Mouse (Mus musculus): ENCODE measurements around the gene Dhx58. TPM values are rescaled to one million over a fixed set of nuclear protein-coding genes. Genes with fewer than 3 reads are reported as not detected.

Gene Dhx58
- polyA plus RNA-seq, 1 experiment from 2014 or later, result 2.7 TPM

GRCm38 (mm10) chr11:100710528-100710927, 6.5 kb upstream of the Dhx58 start:
- no peak for ATAC-seq (ENCODE audit: low FRiP score)
- WGBS, result 95% methylated on average over 15 of the region's 15 CpGs
- H3K36me3 ChIP-seq, result peaks cover 52% of the 10 kb centered on the region

DNA sequence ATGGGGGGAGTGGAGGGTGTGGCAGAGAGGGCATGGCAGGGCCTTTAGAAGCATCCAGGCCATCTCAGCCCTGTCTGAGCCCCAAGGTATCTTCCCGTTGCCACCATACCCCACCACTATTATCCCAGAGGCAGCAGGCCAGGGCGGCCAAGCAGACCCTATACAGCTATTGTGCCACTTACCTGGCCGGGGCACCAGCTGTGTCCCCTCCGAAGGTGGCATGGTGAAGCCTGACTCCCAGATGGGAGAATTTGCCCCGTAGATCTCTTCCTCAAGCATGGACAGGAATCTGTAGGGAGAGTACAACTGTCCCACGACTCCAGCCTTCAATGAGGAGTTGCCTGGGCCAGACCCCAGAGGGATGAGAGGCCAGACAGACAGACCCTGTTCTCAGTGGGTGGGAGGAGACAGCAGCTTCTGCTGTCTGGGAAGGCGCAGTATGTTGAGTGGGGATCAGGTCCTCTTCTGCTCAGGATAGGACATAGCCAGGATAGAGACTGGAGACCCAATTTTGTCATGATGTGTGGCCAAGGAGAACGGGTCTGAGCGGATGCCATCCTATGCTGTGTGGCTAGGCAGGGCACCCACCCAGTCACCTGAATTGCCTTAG, 5.2 kb upstream of the Dhx58 start:
- no peak for ATAC-seq (ENCODE audit: low FRiP score)
- WGBS, result 92% methylated on average over 9 of the region's 9 CpGs
- H3K9ac ChIP-seq, result no peak overlapping the region

More at GRCm38 (mm10) chr11:100710528-100710927, 6.5 kb upstream of the Dhx58 start:
- peaks cover 30% of the 10 kb centered on the region for H3K4me1 ChIP-seq
- H3K4me2 ChIP-seq (replicated peaks), result no peak overlapping the region
- no peak overlapping the region for H3K4me3 ChIP-seq
- peaks cover 5% of the 10 kb centered on the region; the same call in 1 of the 2 replicates for H3K27me3 ChIP-seq
- H3K27ac ChIP-seq, result no peak overlapping the region
- H3K9me3 ChIP-seq (replicated peaks), result no peaks in the 10 kb centered on the region
- no peak overlapping the region for H3K9ac ChIP-seq

DNA sequence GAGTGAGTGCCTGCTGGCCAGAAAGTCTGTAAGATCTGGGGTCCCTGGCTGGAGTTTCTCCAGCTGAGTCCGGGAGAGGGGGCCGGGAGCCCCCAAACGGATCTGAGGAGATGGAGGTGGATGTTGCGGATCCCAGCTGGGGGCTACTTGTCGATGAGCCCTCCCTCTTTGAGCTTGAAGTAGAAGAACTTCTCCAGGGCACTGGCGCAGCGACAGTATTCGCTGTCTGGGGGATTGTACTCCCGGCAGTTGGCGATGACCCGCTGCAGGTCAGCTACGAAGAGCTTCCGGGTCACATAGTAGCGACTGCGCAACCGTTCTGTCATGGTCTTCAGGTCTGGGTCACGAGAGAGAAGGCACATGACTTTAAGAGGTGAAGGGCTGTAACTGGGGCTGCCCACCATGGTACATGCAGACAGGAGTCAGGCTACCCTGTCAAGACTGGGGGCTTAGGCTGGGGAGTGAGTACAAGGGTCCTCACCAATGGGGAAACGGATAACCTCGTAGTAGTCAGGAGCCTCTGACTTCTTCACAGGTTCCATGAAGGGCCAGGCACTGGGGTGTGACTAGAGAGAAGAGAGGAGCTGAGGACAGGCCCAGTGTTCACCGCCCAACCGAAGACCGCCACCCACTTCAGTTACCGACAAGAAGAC, 1.1 kb upstream of the Dhx58 start:
- peaks cover 6% of the 10 kb centered on the region; the same call in 1 of the 2 replicates for H3K27me3 ChIP-seq
- peaks cover 59% of the 10 kb centered on the region for H3K36me3 ChIP-seq
- no peak overlapping the region for H3K4me2 ChIP-seq (replicated peaks)
- ATAC-seq (ENCODE audit: low FRiP score), result no peak
- H3K27ac ChIP-seq, result no peak overlapping the region
- peaks cover 8% of the 10 kb centered on the region; the same call in 1 of the 2 replicates for H3K4me1 ChIP-seq
- no peak overlapping the region for H3K4me3 ChIP-seq
- no peaks in the 10 kb centered on the region for H3K9me3 ChIP-seq (replicated peaks)
- WGBS, result 92% methylated on average over 23 of the region's 23 CpGs
- H3K9ac ChIP-seq, result no peak overlapping the region

More for the DNA sequence above, 5.2 kb upstream of the Dhx58 start:
- H3K27ac ChIP-seq, result no peak overlapping the region
- H3K4me3 ChIP-seq, result no peak overlapping the region
- peaks cover 62% of the 10 kb centered on the region for H3K36me3 ChIP-seq
- no peak overlapping the region for H3K4me2 ChIP-seq (replicated peaks)
- no peaks in the 10 kb centered on the region for H3K9me3 ChIP-seq (replicated peaks)
- H3K4me1 ChIP-seq, result peaks cover 25% of the 10 kb centered on the region
- peaks cover 5% of the 10 kb centered on the region; the same call in 1 of the 2 replicates for H3K27me3 ChIP-seq

DNA sequence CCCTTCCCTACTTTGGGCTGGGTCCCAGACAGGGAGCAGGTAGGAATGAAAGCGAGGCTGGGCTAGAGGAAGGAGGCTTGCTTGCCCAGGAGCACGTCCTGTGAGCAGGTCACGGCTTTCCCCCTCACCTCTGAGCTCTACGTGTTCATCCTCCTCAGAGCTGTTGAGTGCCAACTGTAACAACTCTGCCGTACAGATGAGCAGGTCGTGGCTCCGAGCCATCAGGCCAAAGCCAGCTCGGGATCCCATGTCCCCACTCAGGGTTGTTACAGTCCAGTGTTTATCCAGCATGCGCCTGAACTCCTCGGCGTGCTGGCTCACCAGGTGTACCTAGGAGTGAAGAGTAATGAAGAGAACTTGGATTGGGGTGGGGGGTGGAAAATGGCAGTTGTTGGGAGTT, 705 bp downstream of the Dhx58 start:
- H3K4me2 ChIP-seq (replicated peaks), result no peak overlapping the region
- no peak for ATAC-seq (ENCODE audit: low FRiP score)
- 68% methylated on average over 11 of the region's 11 CpGs for WGBS
- peaks cover 8% of the 10 kb centered on the region; the same call in 1 of the 2 replicates for H3K4me1 ChIP-seq
- peaks cover 40% of the 10 kb centered on the region for H3K36me3 ChIP-seq
- no peaks in the 10 kb centered on the region for H3K9me3 ChIP-seq (replicated peaks)
- no peak overlapping the region for H3K4me3 ChIP-seq
- H3K9ac ChIP-seq, result no peak overlapping the region
- H3K27ac ChIP-seq, result no peak overlapping the region
- peaks cover 6% of the 10 kb centered on the region; the same call in 1 of the 2 replicates for H3K27me3 ChIP-seq

DNA sequence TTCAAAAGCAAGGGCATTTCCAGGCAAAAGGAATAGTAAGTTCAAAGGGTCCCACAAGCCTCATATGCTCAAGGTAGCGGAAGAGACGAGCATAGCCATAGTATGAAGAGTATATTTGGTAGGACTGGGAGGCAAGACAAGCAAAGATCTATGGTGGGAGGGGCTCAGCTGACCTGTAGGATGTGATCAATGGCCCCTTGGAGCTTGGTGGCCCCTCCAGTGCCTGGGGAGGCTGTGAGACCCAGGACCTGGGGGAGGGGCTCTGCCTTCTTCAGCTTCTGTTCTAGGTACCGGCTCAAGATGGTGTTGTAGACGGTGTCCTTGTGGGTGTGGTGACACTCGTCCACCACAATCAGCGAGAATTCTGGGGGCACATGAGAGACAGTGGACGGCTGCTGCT, 1.2 kb downstream of the Dhx58 start:
- Histone ChIP-seq H3K4me1 (peaks cover 8% of the 10 kb centered on the region; the same call in 1 of the 2 replicates), H3K27ac (no peak overlapping the region), H3K4me2 (replicated peaks) (peak overlapping the region; percentile 25; the same call in 1 of the 2 replicates), H3K9ac (no peak overlapping the region), H3K4me3 (no peak overlapping the region), H3K27me3 (peaks cover 6% of the 10 kb centered on the region; the same call in 1 of the 2 replicates), H3K9me3 (replicated peaks) (no peaks in the 10 kb centered on the region), H3K36me3 (peaks cover 36% of the 10 kb centered on the region)
- 43% methylated on average over 7 of the region's 7 CpGs for WGBS
- ATAC-seq (ENCODE audit: low FRiP score), result no peak

- no peak overlapping the region for H3K27ac ChIP-seq
- peaks cover 6% of the 10 kb centered on the region; the same call in 1 of the 2 replicates for H3K27me3 ChIP-seq
- H3K4me1 ChIP-seq, result peaks cover 8% of the 10 kb centered on the region; the same call in 1 of the 2 replicates
- no peak overlapping the region for H3K4me3 ChIP-seq
- H3K4me2 ChIP-seq (replicated peaks), result peak overlapping the region; percentile 25; the same call in 1 of the 2 replicates
- H3K9ac ChIP-seq, result no peak overlapping the region
- peak; percentile 54; the same call in 1 of the 2 replicates for ATAC-seq (ENCODE audit: low FRiP score)
- no peaks in the 10 kb centered on the region for H3K9me3 ChIP-seq (replicated peaks)
- WGBS, result 36% methylated on average over 19 of the region's 19 CpGs
- peaks cover 29% of the 10 kb centered on the region for H3K36me3 ChIP-seq
Observed at GRCm38 (mm10) chr11:100702081-100702851, 1.8 kb downstream of the Dhx58 start.

GRCm38 (mm10) chr11:100701301-100701700, 2.8 kb downstream of the Dhx58 start:
- H3K9ac ChIP-seq, result no peak overlapping the region

GRCm38 (mm10) chr11:100700710-100701109, 3.4 kb downstream of the Dhx58 start:
- no peak for ATAC-seq (ENCODE audit: low FRiP score)
- Histone ChIP-seq H3K9ac (no peak overlapping the region), H3K9me3 (replicated peaks) (no peaks in the 10 kb centered on the region), H3K27ac (no peak overlapping the region), H3K4me3 (no peak overlapping the region), H3K36me3 (peaks cover 14% of the 10 kb centered on the region), H3K4me2 (replicated peaks) (no peak overlapping the region), H3K27me3 (peaks cover 6% of the 10 kb centered on the region; the same call in 1 of the 2 replicates), H3K4me1 (peaks cover 8% of the 10 kb centered on the region; the same call in 1 of the 2 replicates)
- 71% methylated on average over 3 of the region's 3 CpGs for WGBS

More at GRCm38 (mm10) chr11:100701301-100701700, 2.8 kb downstream of the Dhx58 start:
- Histone ChIP-seq H3K4me3 (no peak overlapping the region), H3K4me1 (peaks cover 8% of the 10 kb centered on the region; the same call in 1 of the 2 replicates), H3K4me2 (replicated peaks) (peak overlapping the region; percentile 40), H3K27ac (no peak overlapping the region), H3K9me3 (replicated peaks) (no peaks in the 10 kb centered on the region), H3K27me3 (peaks cover 6% of the 10 kb centered on the region; the same call in 1 of the 2 replicates), H3K36me3 (peaks cover 20% of the 10 kb centered on the region)
- no peak for ATAC-seq (ENCODE audit: low FRiP score)
- WGBS, result 5% methylated on average over 14 of the region's 14 CpGs

DNA sequence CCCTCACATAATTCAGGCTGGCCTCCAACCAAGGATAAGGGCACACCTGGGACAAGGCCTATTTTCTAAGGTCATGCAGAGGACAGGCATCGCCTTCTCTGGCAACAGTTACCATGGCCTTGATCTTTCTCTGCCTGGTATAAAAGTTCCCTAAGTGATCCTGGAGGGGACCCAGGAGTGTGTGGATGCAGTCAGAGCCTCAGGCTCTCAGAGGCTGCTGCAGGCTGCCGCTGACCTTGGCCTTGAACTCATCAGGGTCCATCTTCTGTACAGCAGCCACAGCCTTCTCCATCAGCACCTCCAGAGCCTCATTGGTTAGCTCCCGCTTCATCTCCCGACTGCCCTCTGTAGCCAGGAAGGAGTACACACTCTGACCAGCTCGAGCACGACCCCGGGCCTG, 6.2 kb downstream of the Dhx58 start:
- no peak for ATAC-seq (ENCODE audit: low FRiP score)
- Histone ChIP-seq H3K9ac (no peak overlapping the region), H3K27me3 (peaks cover 11% of the 10 kb centered on the region), H3K36me3 (no peaks in the 10 kb centered on the region), H3K9me3 (replicated peaks) (no peaks in the 10 kb centered on the region), H3K4me3 (no peak overlapping the region), H3K27ac (no peak overlapping the region), H3K4me2 (replicated peaks) (no peak overlapping the region), H3K4me1 (peaks cover 8% of the 10 kb centered on the region)
- 76% methylated on average over 7 of the region's 7 CpGs for WGBS

GRCm38 (mm10) chr11:100694926-100695325, 9.1 kb downstream of the Dhx58 start:
- no peaks in the 10 kb centered on the region for H3K9me3 ChIP-seq (replicated peaks)
- WGBS, result 37% methylated on average over 5 of the region's 5 CpGs
- H3K4me2 ChIP-seq (replicated peaks), result no peak overlapping the region
- H3K36me3 ChIP-seq, result no peaks in the 10 kb centered on the region
- no peak overlapping the region for H3K4me3 ChIP-seq
- H3K4me1 ChIP-seq, result peaks cover 14% of the 10 kb centered on the region
- no peak for ATAC-seq (ENCODE audit: low FRiP score)
- H3K27ac ChIP-seq, result no peak overlapping the region
- peaks cover 34% of the 10 kb centered on the region for H3K27me3 ChIP-seq
- H3K9ac ChIP-seq, result no peak overlapping the region

DNA sequence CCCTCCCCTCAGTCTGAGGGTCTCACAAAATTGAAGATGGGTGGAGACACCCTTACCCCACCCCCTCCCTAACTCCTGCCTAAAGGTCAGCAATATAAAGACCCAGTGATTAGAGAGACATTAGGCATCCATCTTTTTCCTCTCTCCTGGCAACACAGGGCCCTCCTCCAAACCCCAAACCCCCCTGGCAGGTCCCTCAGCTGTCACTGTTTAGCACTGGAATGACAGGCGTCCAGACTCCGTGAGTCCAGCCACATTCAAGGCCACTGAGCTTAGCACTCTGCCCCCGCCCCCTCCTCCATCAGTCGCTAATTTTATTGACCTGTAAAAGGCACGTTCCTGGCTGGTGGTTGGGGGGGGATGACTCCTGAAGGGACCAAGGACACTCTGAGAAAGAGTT, 10.9 kb downstream of the Dhx58 start:
- Histone ChIP-seq H3K27ac (no peak overlapping the region), H3K9ac (0 out of 2 replicates have a peak overlapping the region, but pooled peaks have one; percentile 0), H3K4me1 (peaks cover 14% of the 10 kb centered on the region), H3K36me3 (no peaks in the 10 kb centered on the region), H3K4me2 (replicated peaks) (no peak overlapping the region), H3K9me3 (replicated peaks) (no peaks in the 10 kb centered on the region), H3K4me3 (no peak overlapping the region), H3K27me3 (peaks cover 34% of the 10 kb centered on the region)
- 25% methylated on average over 5 of the region's 5 CpGs for WGBS
- ATAC-seq (ENCODE audit: low FRiP score), result no peak

DNA sequence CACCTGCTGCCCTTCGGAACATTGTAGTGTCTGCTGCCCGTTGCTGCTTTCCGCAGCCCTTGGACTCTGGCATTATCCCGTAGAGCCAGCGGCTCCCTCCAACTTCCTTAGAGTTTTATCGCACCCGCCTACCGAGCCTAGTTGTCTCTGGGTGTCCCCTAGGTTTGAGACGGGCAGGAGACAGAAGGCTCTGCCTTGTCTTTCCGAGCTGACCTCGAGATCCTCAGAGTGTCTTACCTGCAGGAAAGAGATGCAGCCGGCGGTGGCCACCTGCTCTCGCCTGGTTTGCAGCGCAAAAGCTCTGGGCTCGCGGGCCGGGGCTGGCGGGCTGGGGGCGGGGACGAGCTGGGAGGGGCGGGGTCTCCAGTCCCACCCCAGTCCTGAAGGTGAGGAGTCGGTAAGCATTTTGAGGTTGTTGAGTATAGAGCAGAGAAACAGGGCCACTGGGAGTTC, 11.9 kb downstream of the Dhx58 start, which contains the start of gene Zfp385c:
Gene Zfp385c, minus strand, starts transcription at position 292 of the 453 bp plus-strand sequence.
- peak within 1 kb of the TSS; percentile 15; the same call in 1 of the 2 replicates for H3K9ac ChIP-seq

More for the DNA sequence above, 11.9 kb downstream of the Dhx58 start, which contains the start of gene Zfp385c:
- 2% methylated on average over 23 of the region's 23 CpGs for WGBS
- Histone ChIP-seq H3K4me1 (peaks cover 14% of the 10 kb centered on the region), H3K4me3 (peak within 1 kb of the TSS; percentile 24), H3K9me3 (replicated peaks) (no peaks in the 10 kb centered on the region), H3K27me3 (peaks cover 34% of the 10 kb centered on the region), H3K4me2 (replicated peaks) (peak within 1 kb of the TSS; percentile 53), H3K36me3 (no peaks in the 10 kb centered on the region), H3K27ac (no peak within 1 kb of the TSS)
- ATAC-seq (ENCODE audit: low FRiP score), result no peak
